Mouse (Mus musculus) cerebellum, adult 9-10 months (tissue): Measurements from ENCODE around the gene Gm21708.
"Not testable (repeated sequence)": the region's sequence is repeated elsewhere in the genome, so short reads cannot be mapped to it uniquely, and the experiment has no call there.

ENCODE experiments used
- DNase-seq: peaks from one replicate; pipeline ENCODE4 v3.0.0; 2022

The Gm21708 gene

DNA sequence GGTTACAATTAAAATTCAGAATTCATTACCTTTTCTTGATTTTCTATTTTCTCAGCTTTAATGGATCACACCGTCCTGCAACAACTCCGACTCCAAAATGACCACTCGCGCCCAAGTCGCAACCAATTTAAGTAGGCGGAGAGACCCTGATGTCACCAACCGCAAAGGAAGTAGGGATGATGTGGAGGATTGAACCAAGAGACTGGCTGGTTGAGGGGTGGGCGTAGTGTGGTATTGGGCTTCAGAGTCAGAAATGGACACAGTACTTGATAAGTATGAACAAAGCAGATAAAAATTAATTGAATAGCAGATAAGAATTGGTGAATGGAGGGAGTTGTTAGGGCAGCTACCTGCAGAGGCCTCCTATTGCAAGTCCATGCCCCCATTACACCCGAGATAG is at the start of gene Gm21708, which contains the start of gene Gm21704:
TSS of gene Gm21708 (minus strand) at position 101 of the 400 bp plus-strand sequence.
TSS of gene Gm21704 (minus strand) at position 101 of the 400 bp plus-strand sequence.
- not testable (repeated sequence) for DNase-seq
